Mouse (Mus musculus) heart, embryonic 16.5 days (tissue): ENCODE measurements around the gene Gm9573. TPM values are rescaled to one million over a fixed set of nuclear protein-coding genes. Genes with fewer than 3 reads are reported as not detected.

Experiments
- ATAC-seq: fragments of 200-750 bp; cut with Nextera tagmentation; replicated peaks from 2 replicates; pipeline ENCODE4 v1.8.0; 2017; ENCODE audit warnings: moderate number of reproducible peaks; ENCODE audit not compliant: insufficient read depth, low FRiP score; ENCODE audit errors: extremely low read depth
- H3K27ac ChIP-seq: fragments of 300-500 bp; sonication (generic); 2 replicates; pipeline ENCODE4 v1.5.1; 2014; ENCODE audit warnings: mild to moderate bottlenecking, low read length, control low read depth, moderate library complexity
- H3K27me3 ChIP-seq: fragments of 300-500 bp; sonication (generic); 2 replicates; pipeline ENCODE4 v1.6.1; 2014; ENCODE audit warnings: low read length, mixed read lengths; ENCODE audit not compliant: control insufficient read depth, insufficient read depth
- H3K36me3 ChIP-seq: fragments of 300-500 bp; sonication (generic); 2 replicates; pipeline ENCODE4 v1.6.1; 2014; ENCODE audit not compliant: control insufficient read depth, insufficient read depth
- H3K4me1 ChIP-seq: fragments of 300-500 bp; sonication (generic); 2 replicates; pipeline ENCODE4 v1.6.1; 2014; ENCODE audit warnings: low read length, mixed read lengths; ENCODE audit not compliant: control insufficient read depth, insufficient read depth
- H3K4me2 ChIP-seq: fragments of 300-500 bp; sonication (generic); 2 replicates; pipeline ENCODE4 v1.6.1; 2014; ENCODE audit warnings: low read depth, mild to moderate bottlenecking, control low read depth, low read length
- H3K4me3 ChIP-seq: fragments of 300-500 bp; sonication (generic); 2 replicates; pipeline ENCODE4 v1.5.1; 2014; ENCODE audit warnings: mild to moderate bottlenecking, control low read depth, low read length
- H3K9ac ChIP-seq: fragments of 300-500 bp; sonication (generic); 2 replicates; pipeline ENCODE4 v1.6.1; 2014; ENCODE audit warnings: low read length, control low read depth
- H3K9me3 ChIP-seq: fragments of 300-500 bp; sonication (generic); replicated peaks from 2 replicates; pipeline ENCODE4 v1.6.1; 2016; ENCODE audit warnings: low read length; ENCODE audit not compliant: control insufficient read depth
- WGBS: fragments of 180-500 bp; shearing (Covaris S2); extraction: QIAGEN DNeasy Blood & Tissue Kit; methylation state at CpG from one replicate; pipeline ENCODE4 v1.1.7; 2014; 5-methylcytosine and 5-hydroxymethylcytosine counted together
- polyA plus RNA-seq: library from polyadenylated mRNA; unstranded; fragments of >200 nt; fragmentation: Nextera tagmentation; extraction: Ambion mirVana; gene quantifications from 2 replicates; pipeline ENCODE4 v1.2.1, GENCODE M21; 2015

Gm9573 gene
- polyA plus RNA-seq, 1 experiment from 2014 or later: not detected

- Histone ChIP-seq H3K27ac (no peak overlapping the region), H3K36me3 (no peaks in the 10 kb centered on the region), H3K4me3 (no peak overlapping the region), H3K27me3 (no peaks in the 10 kb centered on the region), H3K4me1 (no peaks in the 10 kb centered on the region), H3K9me3 (no peaks in the 10 kb centered on the region), H3K4me2 (no peak overlapping the region), H3K9ac (no peak overlapping the region)
- ATAC-seq: no peak; the same call in 1 of the 2 replicates
- 43% methylated on average over 21 of the region's 21 CpGs for WGBS
Observed at GRCm38 (mm10) chr17:35590410-35591218, 35.8 kb downstream of the Gm9573 start.

GRCm38 (mm10) chr17:35588387-35588786 is 38.0 kb downstream of the Gm9573 start:
- Histone ChIP-seq H3K9ac (no peak overlapping the region), H3K27me3 (no peaks in the 10 kb centered on the region), H3K27ac (no peak overlapping the region), H3K4me2 (no peak overlapping the region), H3K4me1 (no peaks in the 10 kb centered on the region), H3K9me3 (no peaks in the 10 kb centered on the region), H3K36me3 (no peaks in the 10 kb centered on the region), H3K4me3 (no peak overlapping the region)
- no peak for ATAC-seq
- WGBS: 29% methylated on average over 4 of the region's 4 CpGs

- no peaks in the 10 kb centered on the region for H3K36me3 ChIP-seq
- H3K27me3 ChIP-seq: no peaks in the 10 kb centered on the region
- 76% methylated on average over 1 of the region's 1 CpGs for WGBS
- H3K4me3 ChIP-seq: no peak overlapping the region
- no peak overlapping the region for H3K27ac ChIP-seq
- H3K9ac ChIP-seq: no peak overlapping the region
- H3K9me3 ChIP-seq: no peaks in the 10 kb centered on the region
- H3K4me1 ChIP-seq: no peaks in the 10 kb centered on the region
- no peak overlapping the region for H3K4me2 ChIP-seq
- no peak for ATAC-seq
Observed at GRCm38 (mm10) chr17:35587291-35587690, 39.1 kb downstream of the Gm9573 start.

GRCm38 (mm10) chr17:35584330-35584937 is 42.0 kb downstream of the Gm9573 start:
- H3K9me3 ChIP-seq: no peaks in the 10 kb centered on the region
- WGBS: 17% methylated on average over 16 of the region's 16 CpGs
- H3K27me3 ChIP-seq: no peaks in the 10 kb centered on the region
- H3K36me3 ChIP-seq: no peaks in the 10 kb centered on the region
- no peak overlapping the region for H3K4me3 ChIP-seq
- ATAC-seq: no peak
- H3K4me2 ChIP-seq: peak overlapping the region; percentile 39; the same call in 1 of the 2 replicates
- H3K27ac ChIP-seq: no peak overlapping the region
- peak overlapping the region; percentile 47; the same call in 1 of the 2 replicates for H3K9ac ChIP-seq
- H3K4me1 ChIP-seq: no peaks in the 10 kb centered on the region

GRCm38 (mm10) chr17:35582900-35583299 is 43.5 kb downstream of the Gm9573 start:
- no peaks in the 10 kb centered on the region for H3K27me3 ChIP-seq
- H3K4me2 ChIP-seq: no peak overlapping the region
- H3K4me3 ChIP-seq: no peak overlapping the region
- no peak overlapping the region for H3K27ac ChIP-seq
- no peak overlapping the region for H3K9ac ChIP-seq
- ATAC-seq: no peak
- H3K36me3 ChIP-seq: no peaks in the 10 kb centered on the region
- no peaks in the 10 kb centered on the region for H3K4me1 ChIP-seq
- H3K9me3 ChIP-seq: no peaks in the 10 kb centered on the region
- WGBS: 96% methylated on average over 1 of the region's 1 CpGs

GRCm38 (mm10) chr17:35578211-35578610 is 48.2 kb downstream of the Gm9573 start:
- no peak overlapping the region for H3K4me3 ChIP-seq
- peaks cover 12% of the 10 kb centered on the region; the same call in 1 of the 2 replicates for H3K27me3 ChIP-seq
- H3K9ac ChIP-seq: no peak overlapping the region
- ATAC-seq: 0 out of 2 replicates have a peak, but pooled peaks have one; percentile 45
- no peaks in the 10 kb centered on the region for H3K4me1 ChIP-seq
- H3K4me2 ChIP-seq: no peak overlapping the region
- no peaks in the 10 kb centered on the region for H3K36me3 ChIP-seq
- H3K27ac ChIP-seq: no peak overlapping the region
- H3K9me3 ChIP-seq: no peaks in the 10 kb centered on the region
- WGBS: 19% methylated on average over 6 of the region's 6 CpGs

- Histone ChIP-seq H3K27me3 (peaks cover 22% of the 10 kb centered on the region), H3K36me3 (no peaks in the 10 kb centered on the region), H3K4me2 (no peak overlapping the region), H3K4me3 (no peak overlapping the region), H3K4me1 (peaks cover 9% of the 10 kb centered on the region), H3K9me3 (no peaks in the 10 kb centered on the region), H3K27ac (no peak overlapping the region), H3K9ac (no peak overlapping the region)
- ATAC-seq: no peak
- WGBS: 93% methylated on average over 7 of the region's 7 CpGs
Observed at GRCm38 (mm10) chr17:35571477-35571876, 55.0 kb downstream of the Gm9573 start.

GRCm38 (mm10) chr17:35570836-35571235 is 55.6 kb downstream of the Gm9573 start:
- H3K4me3 ChIP-seq: no peak overlapping the region
- 81% methylated on average over 14 of the region's 14 CpGs for WGBS

More at GRCm38 (mm10) chr17:35570836-35571235, 55.6 kb downstream of the Gm9573 start:
- ATAC-seq: no peak
- no peaks in the 10 kb centered on the region for H3K36me3 ChIP-seq
- peaks cover 9% of the 10 kb centered on the region for H3K4me1 ChIP-seq
- no peaks in the 10 kb centered on the region for H3K9me3 ChIP-seq
- H3K27ac ChIP-seq: no peak overlapping the region
- no peak overlapping the region for H3K9ac ChIP-seq
- H3K27me3 ChIP-seq: peaks cover 20% of the 10 kb centered on the region
- H3K4me2 ChIP-seq: no peak overlapping the region
